In the genomic region with DNA sequence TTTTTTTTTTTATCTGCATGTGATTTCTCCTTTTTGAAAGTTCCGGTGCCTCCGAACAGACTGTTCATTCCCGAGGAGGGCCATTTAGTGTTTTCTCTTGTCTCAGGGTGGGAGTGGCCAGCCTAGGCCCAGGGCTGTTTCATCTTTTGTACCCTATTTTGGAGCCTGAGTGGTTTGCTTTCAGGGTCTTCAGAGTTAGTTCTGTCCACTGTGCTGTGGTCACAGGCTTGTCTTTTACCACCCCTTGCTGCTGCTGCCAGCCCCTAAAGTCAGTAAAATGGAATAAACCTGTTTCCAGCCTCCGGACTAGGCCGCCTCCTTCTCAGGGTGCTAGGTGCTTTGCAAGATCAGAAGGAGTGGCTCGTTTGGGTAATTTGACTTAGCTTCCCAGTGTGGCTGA, we compare ENCODE assay signal across 9 mouse cellular contexts. TPM values are rescaled to one million over a fixed set of nuclear protein-coding genes. Genes with fewer than 3 reads are reported as not detected.
A peak's percentile ranks its signal among the peaks of the same experiment; 100 is the strongest.
DNase-seq lines count a peak whose midpoint lies in the region; ATAC-seq and TF ChIP-seq lines count a peak whose summit lies in the region.
"Had no signal": no experiment of that assay in that cellular context is flagged by ENCODE, and none has a peak within 500 bp of the region (broad histone marks: within the 10 kb centered on the region; RNA-seq: fewer than 3 reads in every experiment).

No protein-coding gene starts in this region.

- H3K9ac ChIP-seq in heart, embryonic 14.5 days (ENCODE audit: low read length) = no peak overlapping the region
- no peak overlapping the region for H3K9ac ChIP-seq in lung, postnatal 0 days (replicated peaks; ENCODE audit: low read depth)
- no peak overlapping the region for H3K9ac ChIP-seq in intestine, postnatal 0 days (ENCODE audit: low read depth, low read length)
- no peak overlapping the region for H3K9ac ChIP-seq in stomach, embryonic 14.5 days (replicated peaks; ENCODE audit: low read depth, low read length)

- H3K27me3 ChIP-seq in heart, embryonic 14.5 days (ENCODE audit: control insufficient read depth, insufficient read depth, low read length) = no peaks in the 10 kb centered on the region
- H3K27me3 ChIP-seq in lung, postnatal 0 days (replicated peaks; ENCODE audit: insufficient read depth, low read length) = no peaks in the 10 kb centered on the region
- H3K27me3 ChIP-seq in intestine, postnatal 0 days (replicated peaks; ENCODE audit: control insufficient read depth, insufficient read depth, low read length) = no peaks in the 10 kb centered on the region
- no peaks in the 10 kb centered on the region for H3K27me3 ChIP-seq in stomach, embryonic 14.5 days (ENCODE audit: control insufficient read depth, insufficient read depth, low read length)

- H3K9me3 ChIP-seq in heart, embryonic 14.5 days (ENCODE audit: control insufficient read depth, low read length) = no peaks in the 10 kb centered on the region
- no peaks in the 10 kb centered on the region for H3K9me3 ChIP-seq in lung, postnatal 0 days (ENCODE audit: low read length)
- no peaks in the 10 kb centered on the region for H3K9me3 ChIP-seq in intestine, postnatal 0 days (ENCODE audit: control insufficient read depth)
- no peaks in the 10 kb centered on the region for H3K9me3 ChIP-seq in stomach, embryonic 14.5 days (ENCODE audit: control insufficient read depth, low read depth, low read length)

- H3K4me2 ChIP-seq in heart, embryonic 14.5 days (ENCODE audit: low read length) = peak overlapping the region; percentile 86
- peak overlapping the region; percentile 51 for H3K4me2 ChIP-seq in lung, postnatal 0 days (replicated peaks; ENCODE audit: low read depth, low read length)
- H3K4me2 ChIP-seq in intestine, postnatal 0 days (replicated peaks; ENCODE audit: low read depth) = 0 out of 2 replicates have a peak overlapping the region, but pooled peaks have one; percentile 66
- peak overlapping the region; percentile 57; the same call in 1 of the 2 replicates for H3K4me2 ChIP-seq in stomach, embryonic 14.5 days (replicated peaks; ENCODE audit: low read depth, low read length)

- no peaks in the 10 kb centered on the region for H3K36me3 ChIP-seq in heart, embryonic 14.5 days (ENCODE audit: control insufficient read depth, insufficient read depth, low read length)
- no peaks in the 10 kb centered on the region for H3K36me3 ChIP-seq in lung, postnatal 0 days (ENCODE audit: insufficient read depth, low read length)
- H3K36me3 ChIP-seq in intestine, postnatal 0 days (ENCODE audit: control insufficient read depth, insufficient read depth) = no peaks in the 10 kb centered on the region
- no peaks in the 10 kb centered on the region for H3K36me3 ChIP-seq in stomach, embryonic 14.5 days (ENCODE audit: control insufficient read depth, insufficient read depth, low read length)

- H3K4me1 ChIP-seq in heart, embryonic 14.5 days (ENCODE audit: control insufficient read depth in 2 of 2, insufficient read depth in 2 of 2, low read length in 2 of 2) = peaks cover 11 to 27% of the 10 kb centered on the region in 2 experiments
- H3K4me1 ChIP-seq in lung, postnatal 0 days (ENCODE audit: insufficient read depth, low read depth, low read length) = peaks cover 13% of the 10 kb centered on the region; the same call in 1 of the 2 replicates
- H3K4me1 ChIP-seq in intestine, postnatal 0 days (replicated peaks; ENCODE audit: control insufficient read depth, insufficient read depth, low read length) = peaks cover 12% of the 10 kb centered on the region
- peaks cover 28% of the 10 kb centered on the region for H3K4me1 ChIP-seq in stomach, embryonic 14.5 days (ENCODE audit: control insufficient read depth, insufficient read depth, low read length)

- no peak overlapping the region for H3K4me3 ChIP-seq in heart, embryonic 14.5 days (ENCODE audit: control insufficient read depth in 1 of 2, insufficient read depth in 1 of 2, low read depth in 1 of 2, low read length in 2 of 2)
- H3K4me3 ChIP-seq in lung, postnatal 0 days (ENCODE audit: low read depth, low read length) = no peak overlapping the region
- H3K4me3 ChIP-seq in intestine, postnatal 0 days (ENCODE audit: low read depth, low read length) = no peak overlapping the region
- no peak overlapping the region for H3K4me3 ChIP-seq in stomach, embryonic 14.5 days (ENCODE audit: low read depth, low read length)

- no peak for DNase-seq in heart, postnatal 10 days
- no peak for DNase-seq in lung, postnatal 0 days (ENCODE audit: low spot score)
- DNase-seq in lung, postnatal 25 days (ENCODE audit: low spot score) = no peak
- no peak for DNase-seq in gastrocnemius, postnatal 36 days
- no peak for DNase-seq in cerebellum, postnatal 36 days

- no peak for ATAC-seq in heart, embryonic 14.5 days (ENCODE audit: insufficient number of reproducible peaks, insufficient read depth, low FRiP score, low read depth)
- no peak for ATAC-seq in lung, postnatal 0 days
- ATAC-seq in intestine, postnatal 0 days = no peak
- no peak for ATAC-seq in stomach, embryonic 14.5 days (ENCODE audit: insufficient number of reproducible peaks, insufficient read depth, low FRiP score, low read depth)

- intact Hi-C loops in heart, postnatal 10 days (cut with DNase I) = loop anchor here (2.0 kb wide), 1 partner anchor 59 kb away; no protein-coding TSS in a partner anchor
- intact Hi-C loops in gastrocnemius, postnatal 36 days (cut with DNase I) = loop anchor here (10.0 kb wide), 1 partner anchor 53 kb away; no protein-coding TSS in a partner anchor

- peak overlapping the region in 1 of 2 experiments; percentile 46; a peak in 1 of 4 replicates for H3K27ac ChIP-seq in heart, embryonic 14.5 days (replicated peaks in 1 of 2; ENCODE audit: control insufficient read depth in 1 of 2, insufficient read depth in 1 of 2, low read depth in 2 of 2, low read length in 2 of 2)
- no peak overlapping the region for H3K27ac ChIP-seq in lung, postnatal 0 days (ENCODE audit: low read length)
- no peak overlapping the region for H3K27ac ChIP-seq in intestine, postnatal 0 days (ENCODE audit: low read depth, low read length)
- peak overlapping the region; percentile 68; the same call in 1 of the 2 replicates for H3K27ac ChIP-seq in stomach, embryonic 14.5 days (ENCODE audit: low read length)

- no peak for TF ChIP-seq EP300 in lung, postnatal 0 days (IDR thresholded peaks at IDR 0.05)

- no peak for TF ChIP-seq CTCF in lung, postnatal 0 days (IDR thresholded peaks at IDR 0.05)
- no peak for TF ChIP-seq CTCF in intestine, postnatal 0 days (IDR thresholded peaks at IDR 0.05; ENCODE audit: low read depth)

- 70% methylated on average over 6 of the region's 6 CpGs for WGBS in heart, embryonic 14.5 days
- WGBS in lung, postnatal 0 days = 81% methylated on average over 6 of the region's 6 CpGs
- 77% methylated on average over 6 of the region's 6 CpGs for WGBS in intestine, postnatal 0 days
- 68% methylated on average over 6 of the region's 6 CpGs for WGBS in stomach, embryonic 14.5 days

RNA-seq across cellular contexts. Expression of gene Itgb5, which starts 2.6 kb away (rescaled TPM):
- polyA plus RNA-seq in heart, embryonic 14.5 days (2014; fragmentation: Nextera tagmentation; extraction: Ambion mirVana) = 87.8 and 96.2 TPM in 2 replicates
- 10 to 100 TPM; 83.0 to 85.0 TPM for total RNA-seq in heart, postnatal 10 days (2021)
- 34.5 and 39.4 TPM in 2 replicates for polyA plus RNA-seq in lung, postnatal 0 days (2015; fragmentation: Nextera tagmentation; extraction: Ambion mirVana)
- polyA plus RNA-seq in intestine, postnatal 0 days (2015; fragmentation: Nextera tagmentation; extraction: Ambion mirVana) = 23.5 and 23.6 TPM in 2 replicates
- 32.5 and 37.2 TPM in 2 replicates for polyA plus RNA-seq in stomach, embryonic 14.5 days (2014; fragmentation: Nextera tagmentation; extraction: Ambion mirVana)
- total RNA-seq in gastrocnemius, postnatal 36 days (2021) = 10 to 100 TPM; 47.5 to 51.9 TPM

RNA-seq across cellular contexts. Expression of gene Muc13, which starts 38.2 kb away (rescaled TPM):
- polyA plus RNA-seq in heart, embryonic 14.5 days (2014; fragmentation: Nextera tagmentation; extraction: Ambion mirVana) = not detected in 2 replicates
- total RNA-seq in heart, postnatal 10 days (2021) = under 1 TPM in 1 of 2 experiments, not detected in 1; 0.07 TPM
- 0.08 and 0.11 TPM in 2 replicates for polyA plus RNA-seq in lung, postnatal 0 days (2015; fragmentation: Nextera tagmentation; extraction: Ambion mirVana)
- polyA plus RNA-seq in intestine, postnatal 0 days (2015; fragmentation: Nextera tagmentation; extraction: Ambion mirVana) = 459 and 473 TPM in 2 replicates
- 0.56 and 0.69 TPM in 2 replicates for polyA plus RNA-seq in stomach, embryonic 14.5 days (2014; fragmentation: Nextera tagmentation; extraction: Ambion mirVana)
- not detected for total RNA-seq in gastrocnemius, postnatal 36 days (2021)
- total RNA-seq: liver, adult 2 months had no signal

Comparison
In these comparisons a context has a peak if more than half of its experiments do, and no peak if none do; other contexts are left out.
1. RNA of gene Muc13, which starts 38.2 kb away (polyA plus RNA-seq): 459 to 473 TPM in intestine, postnatal 0 days; 0.56 to 0.69 TPM in stomach, embryonic 14.5 days, 0.08 to 0.11 TPM in lung, postnatal 0 days and not detected in heart, embryonic 14.5 days; every median in the first group is over 100 times any median in the second.
2. Peak in every context shown above with its lines, with median percentiles within 50 percentile points of each other: H3K4me2 ChIP-seq.